26 mouse cellular contexts compared by ENCODE assay signal in genomic region chr1:53085991-53086390, GRCm38 (mm10). TPM values are rescaled to one million over a fixed set of nuclear protein-coding genes. Genes with fewer than 3 reads are reported as not detected.
DNase-seq lines count a peak whose midpoint lies in the region; ATAC-seq and TF ChIP-seq lines count a peak whose summit lies in the region.
"Had no signal": no experiment of that assay in that cellular context is flagged by ENCODE, and none has a peak within 500 bp of the region (broad histone marks: within the 10 kb centered on the region; RNA-seq: fewer than 3 reads in every experiment).

No protein-coding gene starts in this region.

- no peak overlapping the region for H3K4me3 ChIP-seq in kidney, embryonic 14.5 days (ENCODE audit: low read length)
- no peak overlapping the region for H3K4me3 ChIP-seq in kidney, postnatal 0 days (replicated peaks; ENCODE audit: low read depth, low read length)
- H3K4me3 ChIP-seq: embryonic facial prominence, embryonic 12.5 days; embryonic facial prominence, embryonic 15.5 days; heart, adult 2 months; heart, embryonic 10.5 days; heart, embryonic 13.5 days had no signal

- no peaks in the 10 kb centered on the region for H3K36me3 ChIP-seq in kidney, embryonic 14.5 days (ENCODE audit: control insufficient read depth, insufficient read depth, low read length)
- no peaks in the 10 kb centered on the region for H3K36me3 ChIP-seq in kidney, postnatal 0 days (ENCODE audit: insufficient read depth, low read length)
- H3K36me3 ChIP-seq: embryonic facial prominence, embryonic 12.5 days; embryonic facial prominence, embryonic 15.5 days; heart, embryonic 10.5 days; heart, embryonic 13.5 days had no signal

- H3K4me1 ChIP-seq in kidney, embryonic 14.5 days (ENCODE audit: control insufficient read depth, insufficient read depth, low read length): no peaks in the 10 kb centered on the region
- H3K4me1 ChIP-seq in kidney, postnatal 0 days (replicated peaks; ENCODE audit: insufficient read depth, low read length): no peaks in the 10 kb centered on the region
- H3K4me1 ChIP-seq: embryonic facial prominence, embryonic 12.5 days; embryonic facial prominence, embryonic 15.5 days; heart, embryonic 10.5 days had no signal

- peak; percentile 34 to 60 for DNase-seq in cerebellum, postnatal 10 days
- no peak for DNase-seq in cerebellum, adult 11 months
- no peak for DNase-seq in kidney, adult 11 months
- DNase-seq in kidney, postnatal 0 days (ENCODE audit: low spot score): peak; percentile 58
- no peak for DNase-seq in kidney, postnatal 25 days
- peak; percentile 63 for DNase-seq in mesoderm, embryonic 11.5 days (ENCODE audit: low read depth, low spot score)
- no peak for DNase-seq in frontal cortex, postnatal 10 days (ENCODE audit: low spot score in 2 of 2)
- DNase-seq: adrenal gland, adult 8-10 months; adrenal gland, postnatal 25 days; cerebellum, adult 9-11 months; forebrain, postnatal 0 days; gastrocnemius, postnatal 10 days; gastrocnemius, postnatal 36 days; heart, adult 2 months; heart, postnatal 14 days; heart, postnatal 4 days had no signal

- no peaks in the 10 kb centered on the region for H3K27me3 ChIP-seq in kidney, embryonic 14.5 days (ENCODE audit: control insufficient read depth, insufficient read depth, low read length)
- H3K27me3 ChIP-seq in kidney, postnatal 0 days (ENCODE audit: insufficient read depth, low read length): no peaks in the 10 kb centered on the region
- H3K27me3 ChIP-seq: embryonic facial prominence, embryonic 12.5 days; embryonic facial prominence, embryonic 15.5 days; heart, embryonic 13.5 days had no signal

- peak; percentile 83; the same call in 1 of the 2 replicates for ATAC-seq in kidney, embryonic 14.5 days (ENCODE audit: low FRiP score, low TSS enrichment)
- no peak for ATAC-seq in kidney, postnatal 0 days (replicated peaks; ENCODE audit: low FRiP score, low read depth)
- ATAC-seq: activated CD4-positive, CD25-positive, alpha-beta regulatory T cell, adult 4 months; forebrain, embryonic 14.5 days; forebrain, postnatal 0 days; inflammation-experienced regulatory T-cells, adult 6 months had no signal

- 10% methylated on average over 4 of the region's 4 CpGs for WGBS in kidney, embryonic 14.5 days
- 9% methylated on average over 4 of the region's 4 CpGs for WGBS in kidney, postnatal 0 days

- no peak for TF ChIP-seq CTCF in kidney, postnatal 0 days (IDR thresholded peaks at IDR 0.05; ENCODE audit: low read depth)

- H3K4me2 ChIP-seq in kidney, embryonic 14.5 days (replicated peaks; ENCODE audit: low read depth, low read length): no peak overlapping the region
- no peak overlapping the region for H3K4me2 ChIP-seq in kidney, postnatal 0 days (ENCODE audit: low read length)
- H3K4me2 ChIP-seq: embryonic facial prominence, embryonic 12.5 days; embryonic facial prominence, embryonic 15.5 days; heart, embryonic 13.5 days; hindbrain, embryonic 14.5 days had no signal

- H3K9ac ChIP-seq in kidney, embryonic 14.5 days (ENCODE audit: low read depth, low read length): no peak overlapping the region
- no peak overlapping the region for H3K9ac ChIP-seq in kidney, postnatal 0 days (ENCODE audit: low read depth, low read length)
- H3K9ac ChIP-seq: embryonic facial prominence, embryonic 12.5 days; embryonic facial prominence, embryonic 15.5 days; forebrain, postnatal 0 days; heart, embryonic 13.5 days; hindbrain, embryonic 14.5 days had no signal

- H3K27ac ChIP-seq in kidney, embryonic 14.5 days (ENCODE audit: low read depth, low read length): no peak overlapping the region
- no peak overlapping the region for H3K27ac ChIP-seq in kidney, postnatal 0 days
- H3K27ac ChIP-seq: embryonic facial prominence, embryonic 12.5 days; embryonic facial prominence, embryonic 15.5 days; heart, adult 2 months; heart, embryonic 10.5 days; heart, embryonic 13.5 days; hindbrain, embryonic 14.5 days; hindbrain, postnatal 0 days had no signal

- no peaks in the 10 kb centered on the region for H3K9me3 ChIP-seq in kidney, embryonic 14.5 days (ENCODE audit: control insufficient read depth, low read length)
- H3K9me3 ChIP-seq in kidney, postnatal 0 days (replicated peaks; ENCODE audit: low read length): no peaks in the 10 kb centered on the region
- H3K9me3 ChIP-seq: embryonic facial prominence, embryonic 12.5 days; embryonic facial prominence, embryonic 15.5 days; heart, embryonic 10.5 days; heart, embryonic 13.5 days had no signal

RNA-seq across cellular contexts. Expression of gene Mstn, which starts 24.6 kb away (rescaled TPM):
- polyA plus RNA-seq in kidney, embryonic 14.5 days (2014; fragmentation: Nextera tagmentation; extraction: Ambion mirVana): not detected in 2 replicates
- polyA plus RNA-seq in kidney, postnatal 0 days (2015; fragmentation: Nextera tagmentation; extraction: Ambion mirVana): 0.05 TPM in 1 of 2 replicates, not detected in the other
- polyA plus RNA-seq: activated CD4-positive, CD25-positive, alpha-beta regulatory T cell, adult 4 months had no signal

Comparison
In these comparisons a context has a peak if more than half of its experiments do, and no peak if none do; other contexts are left out.
1. DNase-seq: peak in cerebellum, postnatal 10 days (2 of 2), kidney, postnatal 0 days (single experiment) and mesoderm, embryonic 11.5 days (single experiment); none in cerebellum, adult 11 months (single experiment), kidney, adult 11 months (single experiment), kidney, postnatal 25 days (0 of 2) and frontal cortex, postnatal 10 days (0 of 2).